Mouse (Mus musculus): ENCODE data around the gene Idh2. TPM values are rescaled to one million over a fixed set of nuclear protein-coding genes. Genes with fewer than 3 reads are reported as not detected.
A peak's percentile ranks its signal among the peaks of the same experiment; 100 is the strongest.

Gene Idh2
- polyA plus RNA-seq, 1 experiment from 2014 or later, result 429 TPM

- H3K4me1 ChIP-seq (replicated peaks), result peaks cover 60% of the 10 kb centered on the region
- peak overlapping the region; percentile 88 for H3K4me3 ChIP-seq
- WGBS, result 1% methylated on average over 52 of the region's 52 CpGs
- DNase-seq (ENCODE audit: low spot score), result peak; percentile 83
- peaks cover 27% of the 10 kb centered on the region for H3K36me3 ChIP-seq
- H3K9me3 ChIP-seq, result no peaks in the 10 kb centered on the region
- H3K27ac ChIP-seq, result peak overlapping the region; percentile 98
- peaks cover 4% of the 10 kb centered on the region; the same call in 1 of the 2 replicates for H3K27me3 ChIP-seq (ENCODE audit: insufficient read depth, poor library complexity, severe bottlenecking)
Measured at GRCm38 (mm10) chr7:80114451-80115223, 555 bp downstream of the Idh2 start.

GRCm38 (mm10) chr7:80113989-80114388 is 1.2 kb downstream of the Idh2 start:
- peak; percentile 52 for DNase-seq (ENCODE audit: low spot score)
- WGBS, result 8% methylated on average over 10 of the region's 10 CpGs
- Histone ChIP-seq H3K4me3 (peak overlapping the region; percentile 88), H3K27ac (peak overlapping the region; percentile 98), H3K27me3 (ENCODE audit: insufficient read depth, poor library complexity, severe bottlenecking) (peaks cover 4% of the 10 kb centered on the region; the same call in 1 of the 2 replicates), H3K36me3 (peaks cover 33% of the 10 kb centered on the region), H3K4me1 (replicated peaks) (peaks cover 66% of the 10 kb centered on the region), H3K9me3 (no peaks in the 10 kb centered on the region)

- H3K27ac ChIP-seq, result no peak overlapping the region
- 87% methylated on average over 9 of the region's 9 CpGs for WGBS
- H3K4me3 ChIP-seq, result no peak overlapping the region
- H3K27me3 ChIP-seq (ENCODE audit: insufficient read depth, poor library complexity, severe bottlenecking), result 0 out of 2 replicates have a peak, but pooled peaks cover 4% of the 10 kb centered on the region
- DNase-seq (ENCODE audit: low spot score), result no peak
- H3K9me3 ChIP-seq, result 0 out of 2 replicates have a peak, but pooled peaks cover 7% of the 10 kb centered on the region
- peaks cover 65% of the 10 kb centered on the region for H3K4me1 ChIP-seq (replicated peaks)
- H3K36me3 ChIP-seq, result peaks cover 59% of the 10 kb centered on the region
Measured at GRCm38 (mm10) chr7:80111066-80112045, 3.8 kb downstream of the Idh2 start.

- Histone ChIP-seq H3K4me3 (no peak overlapping the region), H3K27ac (no peak overlapping the region), H3K9me3 (0 out of 2 replicates have a peak, but pooled peaks cover 7% of the 10 kb centered on the region), H3K27me3 (ENCODE audit: insufficient read depth, poor library complexity, severe bottlenecking) (no peaks in the 10 kb centered on the region), H3K36me3 (peaks cover 82% of the 10 kb centered on the region), H3K4me1 (replicated peaks) (peaks cover 22% of the 10 kb centered on the region)
- DNase-seq (ENCODE audit: low spot score), result no peak
- 91% methylated on average over 1 of the region's 1 CpGs for WGBS
Measured at GRCm38 (mm10) chr7:80106441-80106840, 8.8 kb downstream of the Idh2 start.

GRCm38 (mm10) chr7:80105637-80106390 is 9.4 kb downstream of the Idh2 start:
- WGBS, result 92% methylated on average over 4 of the region's 4 CpGs
- Histone ChIP-seq H3K27me3 (ENCODE audit: insufficient read depth, poor library complexity, severe bottlenecking) (no peaks in the 10 kb centered on the region), H3K36me3 (peaks cover 82% of the 10 kb centered on the region), H3K4me3 (no peak overlapping the region), H3K9me3 (0 out of 2 replicates have a peak, but pooled peaks cover 7% of the 10 kb centered on the region), H3K27ac (no peak overlapping the region), H3K4me1 (replicated peaks) (peaks cover 16% of the 10 kb centered on the region)
- no peak for DNase-seq (ENCODE audit: low spot score)

GRCm38 (mm10) chr7:80103335-80103734 is 11.9 kb downstream of the Idh2 start:
- DNase-seq (ENCODE audit: low spot score), result no peak
- H3K36me3 ChIP-seq, result peaks cover 82% of the 10 kb centered on the region

GRCm38 (mm10) chr7:80098389-80098976 is 16.7 kb downstream of the Idh2 start:
- Histone ChIP-seq H3K4me3 (no peak overlapping the region), H3K36me3 (peaks cover 100% of the 10 kb centered on the region), H3K4me1 (replicated peaks) (no peaks in the 10 kb centered on the region), H3K9me3 (no peaks in the 10 kb centered on the region), H3K27me3 (ENCODE audit: insufficient read depth, poor library complexity, severe bottlenecking) (no peaks in the 10 kb centered on the region), H3K27ac (no peak overlapping the region)
- DNase-seq (ENCODE audit: low spot score), result no peak
- WGBS, result 96% methylated on average over 13 of the region's 13 CpGs

More at GRCm38 (mm10) chr7:80103335-80103734, 11.9 kb downstream of the Idh2 start:
- Histone ChIP-seq H3K27me3 (ENCODE audit: insufficient read depth, poor library complexity, severe bottlenecking) (no peaks in the 10 kb centered on the region), H3K27ac (no peak overlapping the region), H3K4me3 (no peak overlapping the region), H3K4me1 (replicated peaks) (0 out of 2 replicates have a peak, but pooled peaks cover 5% of the 10 kb centered on the region), H3K9me3 (0 out of 2 replicates have a peak, but pooled peaks cover 7% of the 10 kb centered on the region)
- WGBS, result 90% methylated on average over 3 of the region's 3 CpGs

GRCm38 (mm10) chr7:80095598-80096309 is 19.4 kb downstream of the Idh2 start:
- Histone ChIP-seq H3K36me3 (peaks cover 100% of the 10 kb centered on the region), H3K4me3 (no peak overlapping the region), H3K4me1 (replicated peaks) (peaks cover 2% of the 10 kb centered on the region; the same call in 1 of the 2 replicates), H3K9me3 (no peaks in the 10 kb centered on the region), H3K27ac (no peak overlapping the region), H3K27me3 (ENCODE audit: insufficient read depth, poor library complexity, severe bottlenecking) (no peaks in the 10 kb centered on the region)
- whole genome bisulfite sequencing, result 90% methylated on average over 20 of the region's 20 CpGs
- DNase-seq (ENCODE audit: low spot score), result no peak

GRCm38 (mm10) chr7:80094481-80094880 is 20.7 kb downstream of the Idh2 start:
- H3K4me3 ChIP-seq, result no peak overlapping the region
- H3K4me1 ChIP-seq (replicated peaks), result peaks cover 7% of the 10 kb centered on the region; the same call in 1 of the 2 replicates
- no peaks in the 10 kb centered on the region for H3K9me3 ChIP-seq
- H3K36me3 ChIP-seq, result peaks cover 100% of the 10 kb centered on the region
- no peak overlapping the region for H3K27ac ChIP-seq
- H3K27me3 ChIP-seq (ENCODE audit: insufficient read depth, poor library complexity, severe bottlenecking), result no peaks in the 10 kb centered on the region
- WGBS, result 84% methylated on average over 5 of the region's 5 CpGs
- peak; percentile 4 for DNase-seq (ENCODE audit: low spot score)

- Histone ChIP-seq H3K4me3 (no peak overlapping the region), H3K4me1 (replicated peaks) (peaks cover 7% of the 10 kb centered on the region; the same call in 1 of the 2 replicates), H3K27me3 (ENCODE audit: insufficient read depth, poor library complexity, severe bottlenecking) (no peaks in the 10 kb centered on the region), H3K27ac (no peak overlapping the region), H3K36me3 (peaks cover 100% of the 10 kb centered on the region), H3K9me3 (no peaks in the 10 kb centered on the region)
- 90% methylated on average over 9 of the region's 9 CpGs for WGBS
- DNase-seq (ENCODE audit: low spot score), result peak; percentile 3
Measured at GRCm38 (mm10) chr7:80092351-80093046, 22.7 kb downstream of the Idh2 start.

GRCm38 (mm10) chr7:80091866-80092210 is 23.4 kb downstream of the Idh2 start:
- WGBS, result 85% methylated on average over 4 of the region's 4 CpGs
- H3K4me1 ChIP-seq (replicated peaks), result peaks cover 7% of the 10 kb centered on the region; the same call in 1 of the 2 replicates
- no peak overlapping the region for H3K27ac ChIP-seq
- no peaks in the 10 kb centered on the region for H3K27me3 ChIP-seq (ENCODE audit: insufficient read depth, poor library complexity, severe bottlenecking)
- H3K9me3 ChIP-seq, result no peaks in the 10 kb centered on the region
- H3K4me3 ChIP-seq, result no peak overlapping the region
- no peak for DNase-seq (ENCODE audit: low spot score)
- peaks cover 100% of the 10 kb centered on the region for H3K36me3 ChIP-seq
